Mouse (Mus musculus) mouse trophoblast stem cell (cell line): ENCODE measurements around the gene Phxr2.

Experiments used
- in situ Hi-C, 2 experiments: fragments of 300-500 bp; cut with MseI, MboI; formaldehyde crosslinking; loops; 2 replicates in 1 of 2; 3 replicates in 1 of 2; pipeline ENCODE4 v1.15.1; 2025

Phxr2 gene

GRCm38 (mm10) chr10:99133321-99133875, 7.3 kb upstream of the Phxr2 start:
- in situ Hi-C loops, result no loop called here

- in situ Hi-C loops, result no loop called here
These were observed 6.6 kb upstream of the Phxr2 start for GRCm38 (mm10) chr10:99132595-99133272.

DNA sequence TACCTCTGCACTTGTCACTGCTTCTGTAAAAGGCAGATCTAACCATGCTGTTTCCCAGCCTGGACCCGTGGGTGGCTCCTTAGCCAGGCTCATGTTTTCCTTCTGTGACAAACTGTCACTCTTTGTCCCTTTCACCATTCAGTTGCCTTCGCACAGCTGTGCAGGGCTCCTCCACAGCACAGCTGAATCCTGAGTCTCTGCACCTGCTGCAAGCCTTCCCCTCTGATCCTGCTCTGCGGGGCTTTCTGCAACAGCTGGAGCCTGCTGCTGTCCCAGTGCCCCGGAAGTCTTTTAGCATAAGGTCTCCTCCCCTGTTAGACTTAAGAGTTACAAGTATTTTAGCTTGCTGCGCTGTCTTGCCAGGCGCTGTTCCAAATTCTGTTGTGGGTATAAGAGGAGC, 6.1 kb upstream of the Phxr2 start:
- in situ Hi-C loops, result no loop called here

GRCm38 (mm10) chr10:99131298-99131697, 5.2 kb upstream of the Phxr2 start:
- in situ Hi-C loops, result no loop called here

- in situ Hi-C loops, result no loop called here
These were observed 4.5 kb upstream of the Phxr2 start for GRCm38 (mm10) chr10:99130611-99131010.

DNA sequence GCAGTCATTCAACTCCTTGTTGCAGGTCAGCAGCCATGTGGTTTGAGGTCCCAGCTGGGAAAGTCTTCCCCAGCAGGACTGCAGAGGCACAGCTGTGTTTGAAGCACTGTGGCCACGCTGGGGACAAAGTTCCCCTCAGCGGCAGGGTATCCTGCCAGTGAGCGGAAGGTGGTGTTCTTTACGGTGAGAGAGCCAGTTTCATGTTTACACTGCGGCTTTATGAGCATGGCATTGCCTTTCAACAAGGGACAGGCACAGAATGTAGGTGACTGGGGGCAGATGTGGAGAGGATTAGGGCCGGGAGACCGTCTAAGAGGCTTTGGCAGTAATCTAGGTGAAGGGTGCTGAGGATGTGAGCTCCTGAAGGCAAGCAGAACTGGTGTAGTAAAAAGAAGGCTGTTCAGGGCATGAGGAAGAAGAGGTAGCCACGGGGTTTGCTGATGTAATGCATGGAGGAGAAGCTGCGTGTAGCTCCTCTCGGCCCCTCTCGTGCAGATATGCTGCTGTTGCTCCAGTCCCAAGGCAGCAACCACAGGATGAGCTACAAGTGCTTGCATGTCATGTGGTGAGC, 1.7 kb upstream of the Phxr2 start:
- in situ Hi-C loops, result no loop called here

GRCm38 (mm10) chr10:99126954-99127353, 829 bp upstream of the Phxr2 start:
- in situ Hi-C loops, result no loop called here

GRCm38 (mm10) chr10:99119471-99119870, 6.7 kb downstream of the Phxr2 start:
- in situ Hi-C loops, result no loop called here

GRCm38 (mm10) chr10:99118697-99119096, 7.4 kb downstream of the Phxr2 start:
- in situ Hi-C loops, result no loop called here

DNA sequence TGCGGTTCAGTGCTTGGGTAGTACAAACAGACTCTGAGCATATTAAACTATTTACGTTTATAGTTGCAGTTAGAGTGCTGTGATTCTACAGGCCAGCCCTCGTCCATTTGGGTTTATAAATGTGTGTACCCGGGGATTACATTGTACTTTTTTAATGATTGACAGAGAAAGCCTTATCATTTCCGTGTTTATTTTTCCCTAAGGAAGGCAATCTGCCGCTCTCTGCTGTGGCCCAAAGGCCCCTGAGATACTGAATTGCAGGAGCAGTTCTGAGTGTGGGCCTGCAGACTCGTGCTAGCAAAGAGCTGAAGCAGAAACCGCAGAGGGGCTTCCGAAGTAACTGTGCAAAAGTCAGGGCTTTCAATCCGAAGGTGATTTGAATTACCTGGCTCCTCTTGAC, 8.2 kb downstream of the Phxr2 start:
- in situ Hi-C loops, result no loop called here

DNA sequence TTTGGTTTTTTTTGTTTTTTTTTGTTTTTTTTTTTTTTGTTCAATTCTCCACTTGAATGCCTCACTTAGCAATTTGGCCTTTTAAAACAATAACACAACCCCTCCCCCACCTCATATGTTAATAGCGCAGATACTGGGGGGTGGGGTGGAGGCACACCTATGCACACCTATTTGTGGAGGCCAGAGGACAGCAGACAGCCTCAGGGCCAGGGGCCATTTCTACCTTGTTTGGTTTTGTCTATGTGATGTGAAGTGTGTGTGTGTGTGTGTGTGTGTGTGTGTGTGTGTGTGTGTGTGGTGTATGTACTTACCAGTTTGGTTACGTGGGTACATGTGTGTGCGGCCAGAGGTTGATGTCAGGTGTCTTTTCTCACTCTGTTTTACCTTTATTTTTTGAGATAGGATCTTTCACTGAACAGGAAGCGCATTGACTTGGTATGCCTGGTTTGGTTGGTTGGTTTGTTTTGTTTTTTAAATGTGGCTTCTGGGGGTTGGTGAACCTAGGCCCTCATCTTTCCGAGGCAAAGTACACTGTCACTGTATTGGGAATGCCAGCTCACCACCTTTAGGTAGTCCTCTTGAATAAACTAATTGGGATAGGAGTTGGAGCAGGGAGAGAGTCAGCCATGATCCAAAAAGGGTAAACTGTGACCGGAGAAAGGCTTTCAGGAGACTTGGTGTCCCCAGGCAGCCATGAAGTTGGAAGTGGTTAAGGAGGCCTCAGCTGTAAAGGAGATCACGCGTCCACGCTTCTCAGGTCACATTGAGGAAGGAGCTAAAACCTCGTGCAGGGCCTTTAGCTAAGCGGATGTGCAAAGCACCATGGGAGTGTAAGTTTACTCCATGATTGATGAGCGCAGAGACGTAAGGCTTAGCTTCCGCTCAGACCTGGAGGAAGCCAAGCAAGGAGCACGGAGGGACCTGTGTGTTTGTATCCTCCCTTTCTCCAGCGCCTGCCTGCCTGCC, 9.2 kb downstream of the Phxr2 start:
- in situ Hi-C loops, result no loop called here

GRCm38 (mm10) chr10:99116237-99116632, 9.9 kb downstream of the Phxr2 start:
- in situ Hi-C loops, result no loop called here

DNA sequence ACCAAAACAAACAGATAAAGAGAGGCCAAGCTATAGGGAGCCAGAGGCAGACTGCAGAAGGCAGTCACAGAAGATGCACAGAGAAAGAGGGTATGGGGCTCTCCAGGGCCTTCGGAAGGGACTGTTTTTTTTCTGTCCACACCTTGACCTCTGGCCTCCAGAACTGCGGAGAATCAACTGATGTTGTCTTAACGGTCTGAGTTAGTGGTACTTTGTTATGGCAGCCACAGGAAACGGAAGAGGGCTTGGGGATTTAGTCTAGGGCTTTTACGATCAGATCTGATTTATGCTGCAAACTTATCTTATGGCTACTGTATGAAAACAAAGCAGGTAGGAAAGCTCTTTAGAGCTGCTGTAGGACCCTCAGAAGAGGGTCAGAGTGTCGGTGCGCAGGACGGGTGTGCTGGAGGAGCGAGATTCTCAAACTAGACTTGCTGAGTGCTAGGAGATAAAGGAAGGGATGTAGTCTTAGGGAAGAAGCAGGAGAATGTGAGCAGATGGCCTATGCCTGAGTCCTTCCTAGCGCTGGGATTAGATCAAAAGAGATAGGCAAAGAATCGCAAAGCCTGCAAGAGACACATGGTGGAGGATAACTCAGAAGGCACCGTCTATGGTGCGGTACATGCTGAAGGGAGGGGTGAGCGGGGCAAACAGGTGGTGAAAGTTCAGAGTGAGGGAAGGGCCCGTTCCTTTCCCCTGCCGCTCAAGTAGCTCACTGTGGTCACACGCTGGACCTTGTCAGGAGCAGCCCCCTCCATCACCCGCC, 10.5 kb downstream of the Phxr2 start:
- in situ Hi-C loops, result no loop called here

GRCm38 (mm10) chr10:99114295-99114694, 11.8 kb downstream of the Phxr2 start:
- in situ Hi-C loops, result no loop called here

- in situ Hi-C loops, result no loop called here
These were observed 12.6 kb downstream of the Phxr2 start for GRCm38 (mm10) chr10:99113533-99113932.

- in situ Hi-C loops, result no loop called here
These were observed 17.6 kb downstream of the Phxr2 start for GRCm38 (mm10) chr10:99108431-99108982.

- in situ Hi-C loops, result no loop called here
These were observed 18.2 kb downstream of the Phxr2 start, which contains the start of gene Galnt4 for GRCm38 (mm10) chr10:99107964-99108363. TSS of gene Galnt4 (plus strand) at chr10:99108159.

DNA sequence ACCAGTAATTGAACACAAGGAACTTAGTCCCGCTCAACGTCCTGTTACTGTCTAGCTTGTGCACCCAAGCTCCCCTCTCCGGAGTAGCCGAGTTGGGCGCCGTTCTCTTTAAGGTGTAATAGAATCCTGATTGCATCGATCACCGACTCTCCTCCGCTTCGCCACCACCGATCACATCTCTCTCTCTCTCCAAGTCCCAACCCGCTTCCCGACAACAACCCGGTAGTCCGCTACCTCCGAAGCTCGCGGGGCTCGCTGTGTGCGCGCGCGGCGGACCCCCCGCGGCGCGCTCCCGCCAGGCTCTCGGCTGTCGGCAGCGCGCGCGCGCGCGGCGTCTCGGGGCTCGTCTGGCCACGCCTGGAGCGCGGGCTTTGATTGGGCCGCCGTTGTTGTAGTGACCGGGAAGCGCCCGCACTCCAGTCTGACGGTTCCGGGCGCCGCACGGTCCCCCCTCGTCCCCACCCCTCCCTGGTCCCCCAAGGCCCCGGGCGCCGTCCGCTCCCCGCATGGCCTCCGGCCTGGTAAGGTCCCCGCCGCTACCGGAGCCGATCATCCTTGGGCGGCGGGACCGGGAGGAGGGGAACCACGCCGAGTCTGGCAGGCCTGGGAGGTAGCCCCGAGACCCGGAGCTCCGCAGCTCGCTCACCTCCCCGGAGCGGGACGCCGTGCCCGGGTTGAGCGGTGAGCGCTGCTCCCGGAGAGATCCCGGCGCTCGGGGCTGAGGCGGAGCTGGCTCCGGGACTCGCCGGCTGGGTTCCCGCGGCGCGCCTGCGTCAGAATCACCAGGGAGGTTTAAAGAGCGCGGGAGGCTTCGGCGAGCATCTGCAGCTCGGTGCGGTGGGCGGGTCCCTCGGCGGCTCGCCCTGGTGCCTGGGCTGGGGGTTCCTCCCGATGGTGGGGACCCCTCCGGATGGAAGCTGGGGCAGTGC, 19.2 kb downstream of the Phxr2 start, which contains the start of gene Poc1b:
Gene Poc1b, plus strand, starts transcription at position 334 of the 929 bp plus-strand sequence.
- in situ Hi-C loops, result no loop called here

GRCm38 (mm10) chr10:99106311-99106702, 19.8 kb downstream of the Phxr2 start:
- in situ Hi-C loops, result no loop called here

DNA sequence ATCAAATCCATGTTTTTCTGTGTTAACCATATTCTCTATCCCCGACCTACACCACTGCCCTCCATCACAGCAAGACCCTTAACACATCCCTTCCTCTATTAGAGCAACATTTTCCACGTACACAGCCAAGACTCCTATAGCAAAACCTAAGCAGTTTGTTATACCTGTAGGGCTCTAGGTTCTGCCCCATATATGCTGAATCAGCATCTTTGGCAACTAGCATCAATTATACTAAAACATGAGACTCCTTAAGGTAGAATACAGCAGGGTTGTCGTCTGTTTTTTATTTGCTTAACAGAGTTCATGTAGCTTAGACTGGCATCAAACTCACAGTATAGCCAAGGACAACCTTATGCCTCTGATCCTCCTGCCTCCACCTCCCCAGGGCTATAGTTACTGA, 20.6 kb downstream of the Phxr2 start:
- in situ Hi-C loops, result no loop called here
